Mouse (Mus musculus): ENCODE measurements around the gene Xpo1. TPM values are rescaled to one million over a fixed set of nuclear protein-coding genes. Genes with fewer than 3 reads are reported as not detected.
A peak's percentile ranks its signal among the peaks of the same experiment; 100 is the strongest.

Xpo1 gene
- polyA plus RNA-seq, 1 experiment from 2014 or later, result 116 TPM

- Histone ChIP-seq H3K36me3 (ENCODE audit: control insufficient read depth, insufficient read depth, low read length) (no peaks in the 10 kb centered on the region), H3K27me3 (replicated peaks; ENCODE audit: control insufficient read depth, insufficient read depth, low read length) (no peaks in the 10 kb centered on the region), H3K4me2 (ENCODE audit: low read length) (peak overlapping the region; percentile 54), H3K4me3 (ENCODE audit: low read depth, low read length) (peak overlapping the region; percentile 82), H3K27ac (ENCODE audit: low read depth) (peak overlapping the region; percentile 98), H3K9me3 (ENCODE audit: control insufficient read depth, low read length) (no peaks in the 10 kb centered on the region), H3K4me1 (replicated peaks; ENCODE audit: control insufficient read depth, insufficient read depth, low read length) (peaks cover 7% of the 10 kb centered on the region; the same call in 1 of the 2 replicates), H3K9ac (ENCODE audit: low read length) (peak overlapping the region; percentile 95)
- under 1% methylated on average over 63 of the region's 98 CpGs for WGBS
- ATAC-seq (replicated peaks; ENCODE audit: low FRiP score, low TSS enrichment, low read depth) (peak; percentile 96), DNase-seq (ENCODE audit: low spot score) (peak; percentile 95)
These were observed 50.1 kb downstream of the Xpo1 start for GRCm38 (mm10) chr11:23305673-23306608.

GRCm38 (mm10) chr11:23306764-23307565, 51.1 kb downstream of the Xpo1 start, which contains the start of gene Usp34:
Gene Usp34, plus strand, starts transcription at chr11:23306895.
- H3K4me3 ChIP-seq (ENCODE audit: low read depth, low read length), result peak within 1 kb of the TSS; percentile 82
- H3K27me3 ChIP-seq (replicated peaks; ENCODE audit: control insufficient read depth, insufficient read depth, low read length), result no peaks in the 10 kb centered on the region
- DNase-seq (ENCODE audit: low spot score) (peak; percentile 88), ATAC-seq (replicated peaks; ENCODE audit: low FRiP score, low TSS enrichment, low read depth) (peak; percentile 50)
- H3K36me3 ChIP-seq (ENCODE audit: control insufficient read depth, insufficient read depth, low read length), result no peaks in the 10 kb centered on the region
- H3K4me2 ChIP-seq (ENCODE audit: low read length), result peak within 1 kb of the TSS; percentile 62
- H3K9me3 ChIP-seq (ENCODE audit: control insufficient read depth, low read length), result no peaks in the 10 kb centered on the region
- whole genome bisulfite sequencing, result under 1% methylated on average over 50 of the region's 80 CpGs
- H3K9ac ChIP-seq (ENCODE audit: low read length), result peak within 1 kb of the TSS; percentile 95
- H3K27ac ChIP-seq (ENCODE audit: low read depth), result peak within 1 kb of the TSS; percentile 98
- peaks cover 7% of the 10 kb centered on the region; the same call in 1 of the 2 replicates for H3K4me1 ChIP-seq (replicated peaks; ENCODE audit: control insufficient read depth, insufficient read depth, low read length)

GRCm38 (mm10) chr11:23307566-23307920, 51.7 kb downstream of the Xpo1 start:
- Histone ChIP-seq H3K4me3 (ENCODE audit: low read depth, low read length) (peak overlapping the region; percentile 82), H3K27me3 (replicated peaks; ENCODE audit: control insufficient read depth, insufficient read depth, low read length) (no peaks in the 10 kb centered on the region), H3K4me1 (replicated peaks; ENCODE audit: control insufficient read depth, insufficient read depth, low read length) (peaks cover 7% of the 10 kb centered on the region; the same call in 1 of the 2 replicates), H3K36me3 (ENCODE audit: control insufficient read depth, insufficient read depth, low read length) (no peaks in the 10 kb centered on the region), H3K27ac (ENCODE audit: low read depth) (peak overlapping the region; percentile 98), H3K9ac (ENCODE audit: low read length) (peak overlapping the region; percentile 95), H3K9me3 (ENCODE audit: control insufficient read depth, low read length) (no peaks in the 10 kb centered on the region), H3K4me2 (ENCODE audit: low read length) (peak overlapping the region; percentile 62)
- DNase-seq (ENCODE audit: low spot score) (no peak), ATAC-seq (replicated peaks; ENCODE audit: low FRiP score, low TSS enrichment, low read depth) (no peak)
- under 1% methylated on average over 6 of the region's 6 CpGs for WGBS

GRCm38 (mm10) chr11:23313496-23313895, 57.7 kb downstream of the Xpo1 start:
- H3K27me3 ChIP-seq (replicated peaks; ENCODE audit: control insufficient read depth, insufficient read depth, low read length), result no peaks in the 10 kb centered on the region
- H3K4me1 ChIP-seq (replicated peaks; ENCODE audit: control insufficient read depth, insufficient read depth, low read length), result peaks cover 3% of the 10 kb centered on the region; the same call in 1 of the 2 replicates
- ATAC-seq (replicated peaks; ENCODE audit: low FRiP score, low TSS enrichment, low read depth), result no peak
- 86% methylated on average over 1 of the region's 1 CpGs for WGBS
- no peak for DNase-seq (ENCODE audit: low spot score)
- H3K4me2 ChIP-seq (ENCODE audit: low read length), result no peak overlapping the region
- no peaks in the 10 kb centered on the region for H3K9me3 ChIP-seq (ENCODE audit: control insufficient read depth, low read length)
- H3K36me3 ChIP-seq (ENCODE audit: control insufficient read depth, insufficient read depth, low read length), result no peaks in the 10 kb centered on the region
- H3K27ac ChIP-seq (ENCODE audit: low read depth), result no peak overlapping the region
- H3K4me3 ChIP-seq (ENCODE audit: low read depth, low read length), result no peak overlapping the region
- H3K9ac ChIP-seq (ENCODE audit: low read length), result no peak overlapping the region

DNA sequence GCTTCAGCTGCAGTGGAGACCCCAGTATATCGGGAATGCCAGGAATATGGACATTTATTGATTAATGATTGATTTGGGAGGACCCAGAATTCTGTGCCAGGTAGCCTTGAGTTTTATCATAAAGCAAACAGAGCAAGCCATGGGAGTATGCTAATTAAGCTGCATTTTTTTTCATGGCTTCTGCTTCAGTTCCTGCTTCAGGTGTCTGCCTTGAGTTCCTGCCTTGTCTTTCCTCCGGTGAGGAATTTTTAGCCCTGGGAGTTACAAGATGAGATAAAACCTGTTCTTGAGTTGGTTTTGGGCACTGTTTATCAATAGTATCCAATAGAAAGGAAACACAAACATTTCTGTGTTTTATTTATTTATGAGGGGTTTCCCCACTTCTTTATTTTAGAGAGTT, 73.6 kb downstream of the Xpo1 start:
- no peaks in the 10 kb centered on the region for H3K4me1 ChIP-seq (replicated peaks; ENCODE audit: control insufficient read depth, insufficient read depth, low read length)
- no peaks in the 10 kb centered on the region for H3K27me3 ChIP-seq (replicated peaks; ENCODE audit: control insufficient read depth, insufficient read depth, low read length)
- H3K4me2 ChIP-seq (ENCODE audit: low read length), result no peak overlapping the region
- DNase-seq (ENCODE audit: low spot score), result no peak
- no peaks in the 10 kb centered on the region for H3K9me3 ChIP-seq (ENCODE audit: control insufficient read depth, low read length)
- no peaks in the 10 kb centered on the region for H3K36me3 ChIP-seq (ENCODE audit: control insufficient read depth, insufficient read depth, low read length)
- H3K4me3 ChIP-seq (ENCODE audit: low read depth, low read length), result no peak overlapping the region
- ATAC-seq (replicated peaks; ENCODE audit: low FRiP score, low TSS enrichment, low read depth), result no peak
- no peak overlapping the region for H3K27ac ChIP-seq (ENCODE audit: low read depth)
- H3K9ac ChIP-seq (ENCODE audit: low read length), result no peak overlapping the region
- WGBS, result 83% methylated on average over 2 of the region's 2 CpGs

DNA sequence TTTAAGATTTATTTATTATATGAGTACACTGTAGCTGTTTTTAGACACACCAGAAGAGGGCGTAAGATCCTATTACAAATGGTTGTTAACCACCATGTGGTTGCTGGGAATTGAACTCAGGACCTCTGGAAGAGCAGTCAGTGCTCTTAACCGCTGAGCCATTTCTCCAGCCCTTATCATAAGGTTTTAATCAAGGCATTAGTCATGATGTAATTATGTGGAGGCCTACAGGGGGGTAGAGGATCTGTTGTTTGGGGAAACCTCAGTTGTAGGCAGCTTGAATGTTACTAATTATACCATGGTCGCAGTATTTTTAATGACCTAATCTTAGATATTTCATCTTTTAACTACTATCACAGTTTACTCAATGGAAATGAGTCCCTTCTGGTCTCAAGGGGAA, 76.3 kb downstream of the Xpo1 start:
- 88% methylated on average over 3 of the region's 3 CpGs for WGBS
- Histone ChIP-seq H3K27me3 (replicated peaks; ENCODE audit: control insufficient read depth, insufficient read depth, low read length) (no peaks in the 10 kb centered on the region), H3K27ac (ENCODE audit: low read depth) (no peak overlapping the region), H3K4me1 (replicated peaks; ENCODE audit: control insufficient read depth, insufficient read depth, low read length) (no peaks in the 10 kb centered on the region), H3K9ac (ENCODE audit: low read length) (no peak overlapping the region), H3K36me3 (ENCODE audit: control insufficient read depth, insufficient read depth, low read length) (peaks cover 8% of the 10 kb centered on the region; the same call in 1 of the 2 replicates), H3K4me3 (ENCODE audit: low read depth, low read length) (no peak overlapping the region), H3K4me2 (ENCODE audit: low read length) (no peak overlapping the region), H3K9me3 (ENCODE audit: control insufficient read depth, low read length) (no peaks in the 10 kb centered on the region)
- no peak for ATAC-seq (replicated peaks; ENCODE audit: low FRiP score, low TSS enrichment, low read depth)
- no peak for DNase-seq (ENCODE audit: low spot score)

GRCm38 (mm10) chr11:23335160-23335559, 79.3 kb downstream of the Xpo1 start:
- Histone ChIP-seq H3K36me3 (ENCODE audit: control insufficient read depth, insufficient read depth, low read length) (peaks cover 22% of the 10 kb centered on the region; the same call in 1 of the 2 replicates), H3K4me1 (replicated peaks; ENCODE audit: control insufficient read depth, insufficient read depth, low read length) (no peaks in the 10 kb centered on the region), H3K4me3 (ENCODE audit: low read depth, low read length) (no peak overlapping the region), H3K9ac (ENCODE audit: low read length) (no peak overlapping the region), H3K27ac (ENCODE audit: low read depth) (no peak overlapping the region), H3K9me3 (ENCODE audit: control insufficient read depth, low read length) (no peaks in the 10 kb centered on the region), H3K27me3 (replicated peaks; ENCODE audit: control insufficient read depth, insufficient read depth, low read length) (no peaks in the 10 kb centered on the region), H3K4me2 (ENCODE audit: low read length) (no peak overlapping the region)
- no peak for DNase-seq (ENCODE audit: low spot score)
- 57% methylated on average over 1 of the region's 1 CpGs for WGBS
- ATAC-seq (replicated peaks; ENCODE audit: low FRiP score, low TSS enrichment, low read depth), result no peak
